Mouse (Mus musculus): Measurements from ENCODE around the gene Spata31d1a. TPM values are rescaled to one million over a fixed set of nuclear protein-coding genes. Genes with fewer than 3 reads are reported as not detected.
A peak's percentile ranks its signal among the peaks of the same experiment; 100 is the strongest.

Spata31d1a gene
- polyA plus RNA-seq, 1 experiment = 0.08 TPM

DNA sequence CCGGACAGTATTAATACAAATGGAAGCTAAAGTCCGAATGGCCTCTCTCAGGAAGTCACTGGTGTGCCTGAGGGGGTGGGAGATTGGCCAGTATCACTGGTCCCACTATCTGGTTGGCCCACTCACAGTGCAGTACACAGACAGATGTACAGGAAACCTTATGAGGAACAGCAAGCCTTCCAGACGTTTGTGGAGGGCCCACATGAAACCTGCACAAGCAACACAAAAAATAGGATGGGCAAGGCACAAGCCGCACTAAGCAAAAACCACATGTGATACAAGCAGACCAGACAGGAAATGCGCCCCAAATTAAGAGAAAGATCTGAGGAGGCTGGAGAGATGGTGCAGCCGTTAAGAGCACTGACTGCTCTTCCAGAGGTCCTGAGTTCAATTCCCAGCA lies 37.9 kb downstream of the Spata31d1a start:
- no peak for DNase-seq
- Histone ChIP-seq H3K27me3 (ENCODE audit: control insufficient read depth, insufficient read depth, low read length) (peaks cover 9% of the 10 kb centered on the region), H3K4me3 (ENCODE audit: control insufficient read depth, insufficient read depth, low read length) (no peak overlapping the region), H3K27ac (ENCODE audit: control insufficient read depth, insufficient read depth, low read length) (no peak overlapping the region), H3K36me3 (ENCODE audit: control insufficient read depth, insufficient read depth, low read length) (no peaks in the 10 kb centered on the region), H3K4me1 (replicated peaks; ENCODE audit: control insufficient read depth, insufficient read depth, low read length) (peaks cover 20% of the 10 kb centered on the region)
- TF ChIP-seq POLR2A (IDR thresholded peaks at IDR 0.05; ENCODE audit: control insufficient read depth, extremely low read depth, insufficient read depth, low read length, poor library complexity) = no peak
- TF ChIP-seq CTCF (IDR thresholded peaks at IDR 0.05; ENCODE audit: borderline replicate concordance, control insufficient read depth, extremely low read depth, insufficient read depth, low read length, poor library complexity) = no peak
- WGBS = 5% methylated on average over 6 of the region's 6 CpGs

DNA sequence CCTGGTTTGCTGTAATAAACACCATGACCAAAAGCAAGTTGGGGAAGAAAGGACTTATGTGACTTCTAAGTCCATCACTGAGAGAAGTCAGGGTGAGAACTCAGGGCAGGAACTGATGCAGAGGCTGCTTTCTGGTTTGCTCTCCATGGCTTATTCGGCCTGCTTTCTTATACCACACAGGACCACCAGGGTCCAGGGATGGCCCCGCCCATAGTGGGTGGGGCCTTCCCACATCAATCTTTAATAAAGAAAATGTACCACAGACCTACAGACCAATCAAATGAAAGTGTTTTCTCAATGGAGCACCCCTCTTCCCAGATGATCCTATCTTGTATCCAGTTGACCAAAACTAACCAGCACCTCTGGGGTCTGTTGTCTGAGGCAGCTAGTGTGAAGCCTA lies 38.6 kb downstream of the Spata31d1a start:
- no peak overlapping the region for H3K27ac ChIP-seq (ENCODE audit: control insufficient read depth, insufficient read depth, low read length)
- H3K36me3 ChIP-seq (ENCODE audit: control insufficient read depth, insufficient read depth, low read length) = no peaks in the 10 kb centered on the region
- peaks cover 20% of the 10 kb centered on the region for H3K4me1 ChIP-seq (replicated peaks; ENCODE audit: control insufficient read depth, insufficient read depth, low read length)
- H3K4me3 ChIP-seq (ENCODE audit: control insufficient read depth, insufficient read depth, low read length) = no peak overlapping the region
- no peak for DNase-seq
- WGBS = 86% methylated on average over 2 of the region's 2 CpGs
- peaks cover 9% of the 10 kb centered on the region for H3K27me3 ChIP-seq (ENCODE audit: control insufficient read depth, insufficient read depth, low read length)
- TF ChIP-seq POLR2A (IDR thresholded peaks at IDR 0.05; ENCODE audit: control insufficient read depth, extremely low read depth, insufficient read depth, low read length, poor library complexity) = no peak
- TF ChIP-seq CTCF (IDR thresholded peaks at IDR 0.05; ENCODE audit: borderline replicate concordance, control insufficient read depth, extremely low read depth, insufficient read depth, low read length, poor library complexity) = no peak

DNA sequence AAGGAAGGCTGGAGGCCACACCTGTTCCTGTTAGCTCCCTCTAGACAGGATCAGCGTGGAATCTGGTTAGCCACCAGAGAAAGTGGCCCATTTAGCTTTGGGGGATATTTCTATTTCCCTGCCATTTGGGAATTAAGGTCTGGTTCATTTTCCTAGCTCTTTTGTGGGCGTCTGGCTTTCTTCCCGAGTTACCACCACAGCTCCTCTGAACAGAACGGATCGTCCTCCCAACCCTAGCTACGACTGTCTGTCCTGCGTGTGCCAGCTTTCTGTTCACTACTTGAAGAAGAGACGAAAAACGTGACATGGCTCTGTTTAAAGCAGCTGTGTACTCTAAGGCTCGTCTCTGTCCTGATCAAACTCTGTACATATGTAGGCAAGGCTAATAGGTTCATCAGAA lies 40.2 kb downstream of the Spata31d1a start:
- peaks cover 4% of the 10 kb centered on the region; the same call in 1 of the 2 replicates for H3K27me3 ChIP-seq (ENCODE audit: control insufficient read depth, insufficient read depth, low read length)
- H3K4me3 ChIP-seq (ENCODE audit: control insufficient read depth, insufficient read depth, low read length) = no peak overlapping the region
- H3K36me3 ChIP-seq (ENCODE audit: control insufficient read depth, insufficient read depth, low read length) = no peaks in the 10 kb centered on the region
- 96% methylated on average over 10 of the region's 10 CpGs for WGBS
- H3K4me1 ChIP-seq (replicated peaks; ENCODE audit: control insufficient read depth, insufficient read depth, low read length) = peaks cover 14% of the 10 kb centered on the region
- H3K27ac ChIP-seq (ENCODE audit: control insufficient read depth, insufficient read depth, low read length) = no peak overlapping the region
- TF ChIP-seq POLR2A (IDR thresholded peaks at IDR 0.05; ENCODE audit: control insufficient read depth, extremely low read depth, insufficient read depth, low read length, poor library complexity) = no peak
- TF ChIP-seq CTCF (IDR thresholded peaks at IDR 0.05; ENCODE audit: borderline replicate concordance, control insufficient read depth, extremely low read depth, insufficient read depth, low read length, poor library complexity) = no peak
- DNase-seq = no peak

DNA sequence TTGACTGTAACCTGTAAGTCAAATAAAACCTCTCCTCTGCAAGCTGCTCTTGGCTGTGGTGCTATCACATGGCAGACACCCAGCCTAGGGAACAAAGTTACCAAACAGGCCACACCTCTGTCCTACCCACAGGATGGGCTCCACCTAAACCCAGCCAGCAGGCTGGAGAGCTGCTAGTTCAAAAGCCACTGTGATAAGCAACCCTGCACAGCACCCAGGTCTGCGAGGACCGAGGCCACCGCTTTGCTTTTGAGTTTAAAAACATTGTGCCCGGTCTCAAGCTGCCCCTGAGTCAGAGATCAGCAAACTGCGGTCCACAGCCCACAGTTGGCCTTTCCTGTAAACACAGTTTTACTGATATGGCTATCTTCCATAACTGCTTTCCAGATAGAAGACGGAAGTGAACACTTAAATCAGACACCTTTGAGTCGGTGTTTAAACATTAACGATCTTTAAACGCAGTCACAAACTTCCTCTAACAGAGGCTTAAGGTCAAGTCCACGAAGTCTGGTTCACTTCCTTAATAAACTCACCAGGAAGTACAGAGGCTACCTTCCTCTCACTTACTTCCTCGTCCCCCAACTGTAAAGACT lies 41.5 kb downstream of the Spata31d1a start:
- Histone ChIP-seq H3K4me3 (ENCODE audit: control insufficient read depth, insufficient read depth, low read length) (no peak overlapping the region), H3K27ac (ENCODE audit: control insufficient read depth, insufficient read depth, low read length) (peak overlapping the region; percentile 47; the same call in 1 of the 2 replicates), H3K4me1 (replicated peaks; ENCODE audit: control insufficient read depth, insufficient read depth, low read length) (peaks cover 12% of the 10 kb centered on the region), H3K36me3 (ENCODE audit: control insufficient read depth, insufficient read depth, low read length) (no peaks in the 10 kb centered on the region), H3K27me3 (ENCODE audit: control insufficient read depth, insufficient read depth, low read length) (no peaks in the 10 kb centered on the region)
- 18% methylated on average over 11 of the region's 11 CpGs for WGBS
- TF ChIP-seq CTCF (IDR thresholded peaks at IDR 0.05; ENCODE audit: borderline replicate concordance, control insufficient read depth, extremely low read depth, insufficient read depth, low read length, poor library complexity) (no peak), POLR2A (IDR thresholded peaks at IDR 0.05; ENCODE audit: control insufficient read depth, extremely low read depth, insufficient read depth, low read length, poor library complexity) (no peak)
- DNase-seq = peak; percentile 14

DNA sequence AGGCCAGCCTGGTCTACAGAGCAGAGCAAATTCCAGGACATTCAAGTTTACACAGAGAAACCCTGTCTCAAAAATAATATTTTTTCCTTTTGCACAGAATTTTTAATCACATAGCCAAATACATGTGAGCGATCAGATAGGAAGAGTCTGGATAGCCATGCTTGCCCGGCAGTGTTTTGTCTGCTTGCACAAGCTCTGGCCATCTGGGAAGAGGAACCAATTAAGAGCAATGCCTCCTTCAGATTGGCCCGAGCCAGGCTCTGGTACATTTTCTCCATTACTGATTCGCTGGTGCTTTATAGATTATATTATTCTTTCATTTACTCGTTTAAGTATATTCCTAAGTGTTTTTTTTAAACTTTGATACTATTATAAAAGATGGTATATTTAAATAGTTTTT lies 42.4 kb downstream of the Spata31d1a start:
- Histone ChIP-seq H3K36me3 (ENCODE audit: control insufficient read depth, insufficient read depth, low read length) (no peaks in the 10 kb centered on the region), H3K4me3 (ENCODE audit: control insufficient read depth, insufficient read depth, low read length) (no peak overlapping the region), H3K27ac (ENCODE audit: control insufficient read depth, insufficient read depth, low read length) (no peak overlapping the region), H3K27me3 (ENCODE audit: control insufficient read depth, insufficient read depth, low read length) (no peaks in the 10 kb centered on the region), H3K4me1 (replicated peaks; ENCODE audit: control insufficient read depth, insufficient read depth, low read length) (peaks cover 12% of the 10 kb centered on the region)
- no peak for TF ChIP-seq CTCF (IDR thresholded peaks at IDR 0.05; ENCODE audit: borderline replicate concordance, control insufficient read depth, extremely low read depth, insufficient read depth, low read length, poor library complexity)
- no peak for TF ChIP-seq POLR2A (IDR thresholded peaks at IDR 0.05; ENCODE audit: control insufficient read depth, extremely low read depth, insufficient read depth, low read length, poor library complexity)
- 94% methylated on average over 5 of the region's 5 CpGs for WGBS
- no peak for DNase-seq

DNA sequence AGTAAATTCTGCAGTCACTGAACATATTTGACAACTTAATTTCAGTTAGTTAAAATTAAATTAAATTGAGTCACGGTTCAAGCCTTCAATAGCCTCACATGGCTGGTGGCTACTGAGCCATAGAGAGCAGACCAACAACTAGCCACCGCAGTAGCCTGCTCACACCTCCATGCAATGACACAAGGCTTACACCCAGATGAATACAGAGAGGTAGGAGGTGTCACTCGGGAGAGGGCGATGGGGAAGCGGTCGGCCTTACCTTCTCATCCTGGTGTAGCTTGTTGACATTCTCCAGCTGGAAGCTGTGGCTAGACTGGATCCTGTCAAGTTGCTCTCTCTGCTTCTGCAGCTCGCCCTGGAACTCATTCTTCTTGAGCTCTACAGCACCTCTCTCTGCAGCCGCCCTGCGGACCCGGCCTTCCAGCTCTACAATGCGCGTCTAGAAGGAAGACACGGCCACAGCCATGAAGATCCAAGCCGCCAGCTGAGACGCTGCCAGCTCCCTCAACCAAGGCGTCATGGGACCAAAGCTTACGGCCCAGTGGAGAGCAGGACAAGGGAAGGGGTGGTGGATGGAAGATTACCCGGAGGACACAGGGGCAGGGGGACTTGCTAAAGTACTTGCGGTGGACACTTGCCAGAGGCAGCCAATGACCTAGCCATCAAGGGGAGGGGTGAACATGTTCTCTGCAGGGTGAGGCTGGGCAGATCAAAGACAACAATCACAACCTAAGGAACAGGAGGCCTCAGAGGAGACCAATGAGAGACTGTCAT lies 46.0 kb downstream of the Spata31d1a start:
- H3K27me3 ChIP-seq (ENCODE audit: control insufficient read depth, insufficient read depth, low read length) = no peaks in the 10 kb centered on the region
- no peak overlapping the region for H3K27ac ChIP-seq (ENCODE audit: control insufficient read depth, insufficient read depth, low read length)
- H3K4me1 ChIP-seq (replicated peaks; ENCODE audit: control insufficient read depth, insufficient read depth, low read length) = peaks cover 5% of the 10 kb centered on the region
- H3K4me3 ChIP-seq (ENCODE audit: control insufficient read depth, insufficient read depth, low read length) = no peak overlapping the region
- H3K36me3 ChIP-seq (ENCODE audit: control insufficient read depth, insufficient read depth, low read length) = no peaks in the 10 kb centered on the region
- WGBS = 98% methylated on average over 19 of the region's 19 CpGs
- TF ChIP-seq POLR2A (IDR thresholded peaks at IDR 0.05; ENCODE audit: control insufficient read depth, extremely low read depth, insufficient read depth, low read length, poor library complexity) (no peak), CTCF (IDR thresholded peaks at IDR 0.05; ENCODE audit: borderline replicate concordance, control insufficient read depth, extremely low read depth, insufficient read depth, low read length, poor library complexity) (no peak)
- no peak for DNase-seq
